Mouse (Mus musculus) midbrain, embryonic 16.5 days (tissue): ENCODE measurements around the gene Oser1. TPM values are rescaled to one million over a fixed set of nuclear protein-coding genes. Genes with fewer than 3 reads are reported as not detected.

ENCODE experiments used
- ATAC-seq: fragments of 200-750 bp; cut with Nextera tagmentation; 2 replicates; pipeline ENCODE4 v1.8.0; 2017; ENCODE audit warnings: moderate TSS enrichment
- H3K27ac ChIP-seq: fragments of 300-500 bp; sonication (generic); 2 replicates; pipeline ENCODE4 v1.5.1; 2014; ENCODE audit warnings: mild to moderate bottlenecking, low read length, mixed read lengths
- H3K27me3 ChIP-seq: fragments of 300-500 bp; sonication (generic); 2 replicates; pipeline ENCODE4 v1.6.1; 2014; ENCODE audit warnings: low read depth, low read length, mixed read lengths; ENCODE audit not compliant: control insufficient read depth, insufficient read depth
- H3K36me3 ChIP-seq: fragments of 300-500 bp; sonication (generic); 2 replicates; pipeline ENCODE4 v1.6.1; 2014; ENCODE audit warnings: mild to moderate bottlenecking, low read length, moderate library complexity, mixed read lengths; ENCODE audit not compliant: control insufficient read depth, insufficient read depth
- H3K4me1 ChIP-seq: fragments of 300-500 bp; sonication (generic); 2 replicates; pipeline ENCODE4 v1.6.1; 2014; ENCODE audit warnings: mild to moderate bottlenecking, low read length, mixed read lengths; ENCODE audit not compliant: control insufficient read depth, insufficient read depth
- H3K4me2 ChIP-seq: fragments of 300-500 bp; sonication (generic); 2 replicates; pipeline ENCODE4 v1.6.1; 2014; ENCODE audit warnings: mild to moderate bottlenecking, low read length, mixed read lengths
- H3K4me3 ChIP-seq: fragments of 300-500 bp; sonication (generic); 2 replicates; pipeline ENCODE4 v1.5.1; 2014; ENCODE audit warnings: low read depth, mild to moderate bottlenecking, low read length, moderate library complexity, mixed read lengths
- H3K9ac ChIP-seq: fragments of 300-500 bp; sonication (generic); 2 replicates; pipeline ENCODE4 v1.6.1; 2014; ENCODE audit warnings: low read depth, low read length, mixed read lengths
- H3K9me3 ChIP-seq: fragments of 300-500 bp; sonication (generic); replicated peaks from 2 replicates; pipeline ENCODE4 v1.6.1; 2014; ENCODE audit warnings: mild to moderate bottlenecking, low read length, mixed read lengths; ENCODE audit not compliant: control insufficient read depth, poor library complexity, severe bottlenecking
- WGBS: fragments of 180-500 bp; shearing (Covaris S2); extraction: QIAGEN DNeasy Blood & Tissue Kit; methylation state at CpG from one replicate; pipeline ENCODE4 v1.1.7; 2014; 5-methylcytosine and 5-hydroxymethylcytosine counted together
- polyA plus RNA-seq: library from polyadenylated mRNA; unstranded; fragments of >200 nt; fragmentation: Nextera tagmentation; extraction: Ambion mirVana; gene quantifications from 2 replicates; pipeline ENCODE4 v1.2.1, GENCODE M21; 2015

The Oser1 gene
- polyA plus RNA-seq, 1 experiment from 2014 or later: 75.8 TPM

- WGBS: 78% methylated on average over 16 of the region's 16 CpGs
- no peaks in the 10 kb centered on the region for H3K4me1 ChIP-seq
- H3K9ac ChIP-seq: no peak overlapping the region
- H3K27ac ChIP-seq: no peak overlapping the region
- H3K36me3 ChIP-seq: no peaks in the 10 kb centered on the region
- no peak for ATAC-seq
- no peak overlapping the region for H3K4me3 ChIP-seq
- no peaks in the 10 kb centered on the region for H3K27me3 ChIP-seq
- H3K9me3 ChIP-seq: no peaks in the 10 kb centered on the region
- H3K4me2 ChIP-seq: no peak overlapping the region
Measured at GRCm38 (mm10) chr2:163360858-163361623, 63.5 kb downstream of the Oser1 start.

GRCm38 (mm10) chr2:163359253-163359652, 65.2 kb downstream of the Oser1 start:
- Histone ChIP-seq H3K4me2 (no peak overlapping the region), H3K4me1 (no peaks in the 10 kb centered on the region), H3K4me3 (no peak overlapping the region), H3K36me3 (no peaks in the 10 kb centered on the region), H3K9ac (no peak overlapping the region), H3K9me3 (no peaks in the 10 kb centered on the region), H3K27me3 (no peaks in the 10 kb centered on the region), H3K27ac (no peak overlapping the region)
- no peak for ATAC-seq
- 71% methylated on average over 2 of the region's 2 CpGs for WGBS

GRCm38 (mm10) chr2:163358662-163359061, 65.8 kb downstream of the Oser1 start:
- Histone ChIP-seq H3K9me3 (no peaks in the 10 kb centered on the region), H3K27ac (no peak overlapping the region), H3K4me2 (no peak overlapping the region), H3K4me3 (no peak overlapping the region), H3K36me3 (no peaks in the 10 kb centered on the region), H3K9ac (no peak overlapping the region), H3K27me3 (no peaks in the 10 kb centered on the region), H3K4me1 (no peaks in the 10 kb centered on the region)
- WGBS: 81% methylated on average over 5 of the region's 5 CpGs
- ATAC-seq: no peak

GRCm38 (mm10) chr2:163356113-163356840, 68.2 kb downstream of the Oser1 start:
- no peak for ATAC-seq
- Histone ChIP-seq H3K4me3 (no peak overlapping the region), H3K4me2 (no peak overlapping the region), H3K4me1 (no peaks in the 10 kb centered on the region), H3K27me3 (no peaks in the 10 kb centered on the region), H3K9ac (no peak overlapping the region), H3K9me3 (no peaks in the 10 kb centered on the region), H3K36me3 (no peaks in the 10 kb centered on the region), H3K27ac (no peak overlapping the region)
- 84% methylated on average over 12 of the region's 12 CpGs for WGBS

Other genes with a start within 250 kb of the Oser1 start
- 54.5 and 55.3 TPM in 2 replicates for gene Tox2, start 221.6 kb downstream of the Oser1 start, polyA plus RNA-seq
- gene Jph2, start 26.7 kb downstream of the Oser1 start, polyA plus RNA-seq: 0.82 and 1.1 TPM in 2 replicates
- gene Gdap1l1, start 13.8 kb upstream of the Oser1 start, polyA plus RNA-seq: 145 and 148 TPM in 2 replicates
- gene Fitm2, start 47.9 kb upstream of the Oser1 start, polyA plus RNA-seq: 16.9 and 17.5 TPM in 2 replicates
- gene R3hdml, start 67.6 kb upstream of the Oser1 start, polyA plus RNA-seq: 0.39 TPM in 1 of 2 replicates, not detected in the other
- gene Hnf4a, start 82.1 kb upstream of the Oser1 start, polyA plus RNA-seq: not detected in 2 replicates
- gene Ttpal, start 177.6 kb upstream of the Oser1 start, polyA plus RNA-seq: 43.7 and 48.7 TPM in 2 replicates
- gene Serinc3, start 220.4 kb upstream of the Oser1 start, polyA plus RNA-seq: 35.6 and 36.4 TPM in 2 replicates
- 134 TPM in 2 replicates for gene Pkig, start 233.7 kb upstream of the Oser1 start, polyA plus RNA-seq